Comparison of ENCODE assay signal across 8 mouse cellular contexts in the genomic region with DNA sequence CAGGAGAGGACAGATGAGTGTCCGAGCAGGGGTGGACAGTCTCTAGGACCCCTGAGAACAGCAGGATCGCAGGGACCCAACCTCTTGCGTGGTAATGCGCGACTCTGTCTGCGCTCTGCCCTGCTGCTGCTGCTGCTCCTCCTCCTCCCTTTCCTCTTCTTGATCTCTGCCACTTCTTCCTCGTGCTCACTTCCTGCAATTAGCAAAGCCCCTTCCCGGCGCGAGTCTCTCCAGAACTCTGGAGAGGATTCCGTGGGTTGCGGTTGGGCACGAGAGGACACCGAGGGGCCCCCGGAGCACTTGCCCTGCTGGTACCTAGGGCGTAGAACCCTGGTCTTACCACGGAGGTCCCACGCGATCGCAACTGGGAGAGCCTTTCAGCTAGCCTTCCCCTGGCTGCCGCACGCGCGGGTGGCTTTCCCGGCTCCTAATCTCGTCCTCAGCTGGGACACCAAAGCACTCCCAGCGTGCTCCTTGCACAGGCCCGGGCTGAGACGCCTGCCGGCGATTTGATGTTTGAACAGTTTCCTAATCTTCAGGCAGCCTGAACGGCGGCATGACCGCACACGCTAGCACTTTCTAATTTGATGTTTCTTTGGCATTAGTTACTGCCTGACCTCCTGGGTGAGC. TPM values are rescaled to one million over a fixed set of nuclear protein-coding genes. Genes with fewer than 3 reads are reported as not detected.
DNase-seq lines count a peak whose midpoint lies in the region; ATAC-seq lines count a peak whose summit lies in the region.

A gene (minus strand): TSS at position 484 of the 630 bp plus-strand sequence.

- H3K27ac ChIP-seq in forebrain, embryonic 13.5 days, result no peak within 1 kb of the TSS
- no peak within 1 kb of the TSS for H3K27ac ChIP-seq in lung, embryonic 16.5 days (ENCODE audit: low read length)

- H3K27me3 ChIP-seq in forebrain, embryonic 13.5 days, result peaks cover 20% of the 10 kb centered on the region
- no peaks in the 10 kb centered on the region for H3K27me3 ChIP-seq in lung, embryonic 16.5 days (ENCODE audit: control insufficient read depth, insufficient read depth, low read depth, low read length)

- WGBS in forebrain, embryonic 13.5 days, result under 1% methylated on average over 35 of the region's 35 CpGs
- 0% methylated on average over 34 of the region's 35 CpGs for WGBS in lung, embryonic 16.5 days

- H3K9me3 ChIP-seq in forebrain, embryonic 13.5 days (replicated peaks), result no peaks in the 10 kb centered on the region
- no peaks in the 10 kb centered on the region for H3K9me3 ChIP-seq in lung, embryonic 16.5 days (ENCODE audit: control insufficient read depth, low read length)

- H3K9ac ChIP-seq in forebrain, embryonic 13.5 days, result peak within 1 kb of the TSS; percentile 70
- peak within 1 kb of the TSS; percentile 64 for H3K9ac ChIP-seq in lung, embryonic 16.5 days (ENCODE audit: low read length)

- H3K4me1 ChIP-seq in forebrain, embryonic 13.5 days, result peaks cover 5% of the 10 kb centered on the region; the same call in 1 of the 2 replicates
- no peaks in the 10 kb centered on the region for H3K4me1 ChIP-seq in lung, embryonic 16.5 days (replicated peaks; ENCODE audit: control insufficient read depth, insufficient read depth, low read length)

- intact Hi-C loops in heart, postnatal 14 days (cut with DNase I), result loop anchor here (5.0 kb wide), 1 partner anchor 38 kb away; no protein-coding TSS in a partner anchor

- H3K4me3 ChIP-seq in forebrain, embryonic 13.5 days, result peak within 1 kb of the TSS; percentile 53
- peak within 1 kb of the TSS; percentile 55 for H3K4me3 ChIP-seq in lung, embryonic 16.5 days (ENCODE audit: low read length)

- peak; percentile 88 for ATAC-seq in forebrain, embryonic 13.5 days
- peak; percentile 90 for ATAC-seq in lung, embryonic 16.5 days (ENCODE audit: low read depth)
- ATAC-seq in neutrophil, adult 5-6 weeks (ENCODE audit: extremely low read depth, insufficient number of reproducible peaks, low FRiP score, poor library complexity, severe bottlenecking), result peak; percentile 51

- no peaks in the 10 kb centered on the region for H3K36me3 ChIP-seq in forebrain, embryonic 13.5 days (ENCODE audit: poor library complexity, severe bottlenecking)
- no peaks in the 10 kb centered on the region for H3K36me3 ChIP-seq in lung, embryonic 16.5 days (ENCODE audit: control insufficient read depth, insufficient read depth, low read length)

- DNase-seq in CD4-positive, CD25-positive, alpha-beta regulatory T cell, adult 2 months (ENCODE audit: low read depth, low spot score), result peak; percentile 65
- DNase-seq in adrenal gland, postnatal 10 days, result peak; percentile 73
- DNase-seq in heart, postnatal 14 days, result peak; percentile 61 to 65
- DNase-seq in kidney, postnatal 25 days, result peak; percentile 62 to 75
- DNase-seq in thymus, postnatal 0 days (ENCODE audit: low spot score), result peak; percentile 52

- peak within 1 kb of the TSS; percentile 96 for H3K4me2 ChIP-seq in forebrain, embryonic 13.5 days
- peak within 1 kb of the TSS; percentile 97 for H3K4me2 ChIP-seq in lung, embryonic 16.5 days (ENCODE audit: low read depth, low read length)

RNA-seq across cellular contexts. Expression of the gene that starts here (rescaled TPM):
- total RNA-seq in adrenal gland, postnatal 10 days (2021), result under 1 TPM; 0.21 to 0.36 TPM
- polyA plus RNA-seq in forebrain, embryonic 13.5 days (2015; fragmentation: Nextera tagmentation; extraction: Ambion mirVana), result 1.0 and 1.3 TPM in 2 replicates
- under 1 TPM; 0.07 to 0.27 TPM for total RNA-seq in heart, postnatal 14 days (2021)
- polyA plus RNA-seq in lung, embryonic 16.5 days (2015; fragmentation: Nextera tagmentation; extraction: Ambion mirVana), result 1.0 and 1.1 TPM in 2 replicates
- total RNA-seq in neutrophil, adult 5-6 weeks (2017), result 10.2 and 10.7 TPM in 2 replicates
- 16.0 and 19.8 TPM in 2 replicates for polyA plus RNA-seq in thymus, postnatal 0 days (2015; fragmentation: Nextera tagmentation; extraction: Ambion mirVana)

Comparison
In these comparisons a context has a peak if more than half of its experiments do, and no peak if none do; other contexts are left out.
1. Peak in DNase-seq in adrenal gland, postnatal 10 days; RNA of the gene not detected or under 1 TPM.
2. Peak in DNase-seq in heart, postnatal 14 days; RNA of the gene not detected or under 1 TPM.